Mouse (Mus musculus) liver, embryonic 12.5 days (tissue): ENCODE data around the gene Ros1. TPM values are rescaled to one million over a fixed set of nuclear protein-coding genes. Genes with fewer than 3 reads are reported as not detected.

ENCODE experiments used
- microRNA-seq: library from miRNA; unstranded; fragments of <30 nt; microRNA quantifications from one replicate; pipeline ENCODE4, GENCODE M21; 2017
- polyA plus RNA-seq: library from polyadenylated mRNA; unstranded; fragments of >200 nt; fragmentation: Nextera tagmentation; extraction: Ambion mirVana; gene quantifications from 2 replicates; pipeline ENCODE4 v1.2.1, GENCODE M21; 2016

The Ros1 gene
- polyA plus RNA-seq, 1 experiment from 2014 or later = 0.08 TPM

Small RNA genes within 50 kb of the gene (microRNA-seq; reads per million reads assigned to microRNA genes)
- gene Gm24084 = not detected

Other genes with a start within 250 kb of the Ros1 start
- 0.31 and 0.69 TPM in 2 replicates for gene Vgll2, start 172.7 kb downstream of the Ros1 start, polyA plus RNA-seq
- 7.5 and 8.7 TPM in 2 replicates for gene Dcbld1, start 38.4 kb upstream of the Ros1 start, polyA plus RNA-seq
- gene Gm26741, start 163.5 kb upstream of the Ros1 start, polyA plus RNA-seq = not detected in 2 replicates
- 9.9 and 10.5 TPM in 2 replicates for gene Gopc, start 186.9 kb upstream of the Ros1 start, polyA plus RNA-seq
- gene Nepn, start 193.7 kb upstream of the Ros1 start, polyA plus RNA-seq = 0.32 and 1.2 TPM in 2 replicates
- 10.5 and 12.0 TPM in 2 replicates for gene Nus1, start 222.3 kb upstream of the Ros1 start, polyA plus RNA-seq